Mouse (Mus musculus): Measurements from ENCODE around the gene Ctu1. TPM values are rescaled to one million over a fixed set of nuclear protein-coding genes. Genes with fewer than 3 reads are reported as not detected.
"Not testable (repeated sequence)": the region's sequence is repeated elsewhere in the genome, so short reads cannot be mapped to it uniquely, and the experiment has no call there.

Ctu1 gene
- total RNA-seq, 2 experiments from 2014 or later: 3.7 to 5.3 TPM

GRCm38 (mm10) chr7:43678517-43678916 lies 6.7 kb downstream of the Ctu1 start:
- peak; percentile 79 for ATAC-seq (ENCODE audit: poor library complexity, severe bottlenecking)

- ATAC-seq (ENCODE audit: poor library complexity, severe bottlenecking): peak; percentile 77; the same call in 1 of the 2 replicates
Observed at GRCm38 (mm10) chr7:43680960-43681359, 9.1 kb downstream of the Ctu1 start.

GRCm38 (mm10) chr7:43682511-43682910 lies 10.7 kb downstream of the Ctu1 start:
- ATAC-seq (ENCODE audit: poor library complexity, severe bottlenecking): not testable (repeated sequence)

GRCm38 (mm10) chr7:43685088-43685487 lies 13.3 kb downstream of the Ctu1 start:
- peak; percentile 25; the same call in 1 of the 2 replicates for ATAC-seq (ENCODE audit: poor library complexity, severe bottlenecking)

GRCm38 (mm10) chr7:43690118-43690517 lies 18.3 kb downstream of the Ctu1 start, which contains the start of gene Klk14:
TSS of gene Klk14 (plus strand) at chr7:43690418.
- no peak for ATAC-seq (ENCODE audit: poor library complexity, severe bottlenecking)

DNA sequence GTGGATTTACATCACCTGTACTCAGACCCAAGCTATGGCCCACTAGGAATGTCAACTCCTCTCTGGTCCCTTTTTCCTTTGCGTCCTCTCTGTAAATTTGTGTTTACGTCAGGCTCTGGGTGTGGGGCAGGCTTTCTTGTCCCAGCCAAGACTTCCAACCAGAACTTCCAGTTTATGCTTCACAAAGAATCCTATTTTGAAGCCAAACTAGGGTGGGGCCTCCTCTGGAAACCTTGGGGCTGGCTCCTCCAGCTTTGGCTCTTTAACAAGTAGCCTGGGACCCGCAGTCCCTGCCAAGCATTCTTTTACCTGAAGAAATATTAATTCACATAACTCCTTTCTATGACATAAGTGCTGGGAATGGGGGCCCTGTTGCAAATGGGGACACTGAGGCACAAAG lies 38.2 kb downstream of the Ctu1 start:
- no peak for ATAC-seq (ENCODE audit: poor library complexity, severe bottlenecking)

- ATAC-seq (ENCODE audit: poor library complexity, severe bottlenecking): no peak
Observed at GRCm38 (mm10) chr7:43712267-43712666, 40.5 kb downstream of the Ctu1 start, which contains the start of gene Klk13. TSS of gene Klk13 (plus strand) at chr7:43712567.

DNA sequence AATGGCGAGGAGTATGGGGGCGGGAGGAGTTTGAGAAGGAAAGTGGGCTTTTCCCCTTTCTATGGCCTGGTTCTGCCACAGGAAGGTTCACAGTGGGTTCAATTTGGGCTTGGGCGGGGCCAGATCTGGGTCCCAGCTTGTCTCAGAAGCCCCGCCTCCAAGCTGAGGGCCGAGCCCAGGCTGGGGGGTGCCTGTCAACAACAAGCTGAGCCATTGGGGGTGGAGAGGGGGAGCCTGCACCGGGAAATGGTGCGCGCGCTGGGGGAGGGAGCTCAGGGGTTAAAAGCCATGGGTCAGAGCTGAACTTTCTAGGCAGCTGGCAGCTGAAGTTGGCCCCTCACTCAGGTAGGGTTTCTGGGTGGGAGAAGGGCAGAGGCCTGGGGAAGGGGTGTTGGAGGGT lies 41.1 kb downstream of the Ctu1 start:
- ATAC-seq (ENCODE audit: poor library complexity, severe bottlenecking): no peak

DNA sequence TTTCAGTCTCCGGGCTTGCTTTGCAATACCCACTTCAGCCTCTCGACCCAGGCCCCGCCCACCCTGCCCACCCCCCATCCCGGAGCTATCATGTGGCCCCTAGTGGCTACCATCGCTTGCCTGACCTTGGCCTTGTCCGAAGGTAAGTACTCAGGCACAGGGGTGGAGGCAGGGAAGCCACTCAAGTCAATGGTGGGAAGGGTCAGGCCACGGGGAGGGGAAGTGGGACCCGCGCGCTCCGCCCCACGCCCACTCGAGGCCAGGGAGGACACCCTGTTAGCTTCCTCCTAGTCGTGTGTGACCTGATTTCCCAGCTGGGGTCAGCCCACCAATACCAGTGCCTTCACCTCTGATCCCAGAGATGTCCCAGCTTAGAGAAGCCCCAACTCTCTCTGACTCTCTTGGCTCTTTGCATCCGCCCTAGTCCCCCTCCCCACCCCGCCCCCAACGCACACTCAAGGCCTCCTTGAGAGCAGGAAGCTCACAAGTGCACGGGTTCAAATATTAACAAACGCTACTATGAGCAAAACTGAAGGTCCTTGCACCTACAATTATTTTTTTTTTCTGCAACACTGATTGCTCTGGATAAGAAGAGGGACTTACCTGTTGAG lies 42.0 kb downstream of the Ctu1 start:
- no peak for ATAC-seq (ENCODE audit: poor library complexity, severe bottlenecking)

Other genes with a start within 250 kb of the Ctu1 start
- not detected in 2 replicates for gene Lim2, start 244.3 kb upstream of the Ctu1 start, total RNA-seq (2015)
- gene Lim2, start 244.3 kb upstream of the Ctu1 start, total RNA-seq (2017): not detected in 2 replicates
- 41.6 and 53.1 TPM in 2 replicates for gene Nkg7, start 234.9 kb upstream of the Ctu1 start, total RNA-seq (2015)
- gene Nkg7, start 234.9 kb upstream of the Ctu1 start, total RNA-seq (2017): 13.1 and 23.4 TPM in 2 replicates
- not detected in 2 replicates for gene Cldnd2, start 231.2 kb upstream of the Ctu1 start, total RNA-seq (2015)
- not detected in 2 replicates for gene Cldnd2, start 231.2 kb upstream of the Ctu1 start, total RNA-seq (2017)
- 128 and 130 TPM in 2 replicates for gene Etfb, start 227.9 kb upstream of the Ctu1 start, total RNA-seq (2015)
- gene Etfb, start 227.9 kb upstream of the Ctu1 start, total RNA-seq (2017): 201 and 203 TPM in 2 replicates
- not detected in 2 replicates for gene Gm45233, start 227.9 kb upstream of the Ctu1 start, total RNA-seq (2015)
- 1.8 and 3.1 TPM in 2 replicates for gene Gm45233, start 227.9 kb upstream of the Ctu1 start, total RNA-seq (2017)
- 2.9 and 3.1 TPM in 2 replicates for gene Vsig10l, start 208.9 kb upstream of the Ctu1 start, total RNA-seq (2015)
- 2.7 and 4.5 TPM in 2 replicates for gene Vsig10l, start 208.9 kb upstream of the Ctu1 start, total RNA-seq (2017)
- not detected in 2 replicates for gene Iglon5, start 181.9 kb upstream of the Ctu1 start, total RNA-seq (2015)
- gene Iglon5, start 181.9 kb upstream of the Ctu1 start, total RNA-seq (2017): not detected in 2 replicates
- not detected in 2 replicates for gene 4931406B18Rik, start 166.1 kb upstream of the Ctu1 start, total RNA-seq (2015)
- not detected in 2 replicates for gene 4931406B18Rik, start 166.1 kb upstream of the Ctu1 start, total RNA-seq (2017)
- gene Cd33, start 127.6 kb upstream of the Ctu1 start, total RNA-seq (2015): 80.0 and 80.1 TPM in 2 replicates
- gene Cd33, start 127.6 kb upstream of the Ctu1 start, total RNA-seq (2017): 36.3 and 48.1 TPM in 2 replicates
- 6.3 and 8.1 TPM in 2 replicates for gene Zfp658, start 109.8 kb upstream of the Ctu1 start, total RNA-seq (2015)
- gene Zfp658, start 109.8 kb upstream of the Ctu1 start, total RNA-seq (2017): 6.9 and 7.4 TPM in 2 replicates
- 7.1 and 13.3 TPM in 2 replicates for gene Zfp719, start 92.4 kb upstream of the Ctu1 start, total RNA-seq (2015)
- gene Zfp719, start 92.4 kb upstream of the Ctu1 start, total RNA-seq (2017): 6.9 and 9.3 TPM in 2 replicates
- not detected in 2 replicates for gene Zfp819, start 64.8 kb upstream of the Ctu1 start, total RNA-seq (2015)
- not detected in 2 replicates for gene Zfp819, start 64.8 kb upstream of the Ctu1 start, total RNA-seq (2017)
- not detected in 2 replicates for gene Ceacam18, start 37.3 kb upstream of the Ctu1 start, total RNA-seq (2015)
- not detected in 2 replicates for gene Ceacam18, start 37.3 kb upstream of the Ctu1 start, total RNA-seq (2017)
- gene Siglece, start 11.9 kb upstream of the Ctu1 start, total RNA-seq (2015): 41.6 and 46.2 TPM in 2 replicates
- 22.1 and 29.7 TPM in 2 replicates for gene Siglece, start 11.9 kb upstream of the Ctu1 start, total RNA-seq (2017)
- gene Klk14, start 18.4 kb downstream of the Ctu1 start, total RNA-seq (2015): not detected in 2 replicates
- not detected in 2 replicates for gene Klk14, start 18.4 kb downstream of the Ctu1 start, total RNA-seq (2017)
- gene Klk13, start 40.6 kb downstream of the Ctu1 start, total RNA-seq (2015): not detected in 2 replicates
- not detected in 2 replicates for gene Klk13, start 40.6 kb downstream of the Ctu1 start, total RNA-seq (2017)
- not detected in 2 replicates for gene Klk12, start 96.9 kb downstream of the Ctu1 start, total RNA-seq (2015)
- not detected in 2 replicates for gene Klk12, start 96.9 kb downstream of the Ctu1 start, total RNA-seq (2017)
- not detected in 2 replicates for gene Klk11, start 102.6 kb downstream of the Ctu1 start, total RNA-seq (2015)
- not detected in 2 replicates for gene Klk11, start 102.6 kb downstream of the Ctu1 start, total RNA-seq (2017)
- gene Klk10, start 109.0 kb downstream of the Ctu1 start, total RNA-seq (2015): not detected in 2 replicates
- not detected in 2 replicates for gene Klk10, start 109.0 kb downstream of the Ctu1 start, total RNA-seq (2017)
- gene Klk9, start 119.9 kb downstream of the Ctu1 start, total RNA-seq (2015): not detected in 2 replicates
- not detected in 2 replicates for gene Klk9, start 119.9 kb downstream of the Ctu1 start, total RNA-seq (2017)
- gene Klk8, start 125.6 kb downstream of the Ctu1 start, total RNA-seq (2015): 10.4 and 13.7 TPM in 2 replicates
- 5.0 and 10.2 TPM in 2 replicates for gene Klk8, start 125.6 kb downstream of the Ctu1 start, total RNA-seq (2017)
- gene Klk7, start 139.3 kb downstream of the Ctu1 start, total RNA-seq (2015): not detected in 2 replicates
- not detected in 2 replicates for gene Klk7, start 139.3 kb downstream of the Ctu1 start, total RNA-seq (2017)
- not detected in 2 replicates for gene Klk6, start 152.5 kb downstream of the Ctu1 start, total RNA-seq (2015)
- not detected in 2 replicates for gene Klk6, start 152.5 kb downstream of the Ctu1 start, total RNA-seq (2017)
- gene Klk5, start 170.0 kb downstream of the Ctu1 start, total RNA-seq (2015): not detected in 2 replicates
- not detected in 2 replicates for gene Klk5, start 170.0 kb downstream of the Ctu1 start, total RNA-seq (2017)
- gene Klk4, start 209.1 kb downstream of the Ctu1 start, total RNA-seq (2015): not detected in 2 replicates
- not detected in 2 replicates for gene Klk4, start 209.1 kb downstream of the Ctu1 start, total RNA-seq (2017)